In the genomic region with DNA sequence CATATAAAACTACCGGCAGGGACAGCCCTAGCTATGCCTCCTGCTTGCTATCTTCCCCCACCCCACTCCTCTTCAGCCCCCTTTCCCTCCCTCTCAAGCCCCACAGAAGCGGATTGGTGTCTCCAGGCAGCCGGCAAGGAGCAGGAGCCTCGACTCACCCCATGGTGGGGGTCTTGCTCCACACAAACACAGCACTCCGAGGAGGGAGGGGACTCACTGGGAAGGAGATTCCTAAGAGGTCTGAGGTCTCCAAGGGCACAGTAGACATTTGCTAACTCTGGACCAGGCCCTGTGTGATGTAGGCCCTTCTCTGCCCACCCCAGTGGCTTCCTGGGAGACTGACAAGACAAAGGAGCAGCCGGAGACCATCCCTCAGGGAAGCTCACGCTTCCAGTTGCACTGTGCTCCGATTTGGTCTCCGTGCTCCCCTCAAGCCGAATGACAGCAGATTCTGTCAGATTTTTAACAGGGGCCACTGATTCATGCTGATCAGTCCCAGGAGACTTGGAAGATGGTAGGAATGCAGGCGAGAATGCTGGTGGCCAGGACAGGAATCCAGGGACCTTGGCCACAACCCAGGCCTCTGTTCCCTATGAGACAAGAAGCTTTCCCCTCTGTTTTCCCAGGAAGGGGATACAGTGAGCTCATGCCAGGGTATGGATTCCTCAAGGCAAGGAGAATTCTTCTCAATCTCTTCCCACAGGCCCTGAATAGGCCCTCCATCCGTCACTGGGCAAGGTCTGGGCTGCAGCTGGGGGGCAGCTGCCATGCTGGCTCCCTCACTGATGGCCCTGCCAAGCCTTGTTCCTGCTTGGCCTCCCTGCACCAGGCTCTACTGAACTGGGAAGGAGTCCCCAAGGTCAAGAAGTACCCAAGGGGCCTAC, we compare ENCODE assay signal across 12 mouse cellular contexts. TPM values are rescaled to one million over a fixed set of nuclear protein-coding genes. Genes with fewer than 3 reads are reported as not detected.
A peak's percentile ranks its signal among the peaks of the same experiment; 100 is the strongest.
DNase-seq lines count a peak whose midpoint lies in the region; ATAC-seq and TF ChIP-seq lines count a peak whose summit lies in the region.
"Had no signal": no experiment of that assay in that cellular context is flagged by ENCODE, and none has a peak within 500 bp of the region (broad histone marks: within the 10 kb centered on the region; RNA-seq: fewer than 3 reads in every experiment).

No protein-coding gene starts in this region.

- no peak for TF ChIP-seq CTCF in kidney, adult 2 months (conservative IDR thresholded peaks at IDR 0.05; ENCODE audit: insufficient read depth, insufficient read length, low read depth, low read length)

- H3K27ac ChIP-seq in forebrain, embryonic 10.5 days, result peak overlapping the region; percentile 31; the same call in 1 of the 2 replicates
- no peak overlapping the region for H3K27ac ChIP-seq in forebrain, embryonic 14.5 days (ENCODE audit: low read depth, low read length)
- H3K27ac ChIP-seq in kidney, adult 2 months (ENCODE audit: insufficient read depth, low read depth, low read length), result no peak overlapping the region
- peak overlapping the region; percentile 42; the same call in 1 of the 2 replicates for H3K27ac ChIP-seq in intestine, embryonic 15.5 days

- DNase-seq in forebrain, embryonic 10.5 days (ENCODE audit: extremely low spot score, low spot score), result no peak
- DNase-seq in forebrain, embryonic 14.5 days (ENCODE audit: low spot score), result no peak
- DNase-seq in kidney, adult 2 months, result peak; percentile 13
- no peak for DNase-seq in kidney, adult 9 months
- peak; percentile 77 for DNase-seq in 3134 (ENCODE audit: extremely low read depth, insufficient read length, low spot score)
- DNase-seq in spleen, postnatal 4 days (ENCODE audit: low spot score in 2 of 2), result no peak
- DNase-seq in frontal cortex, adult 2 months (ENCODE audit: extremely low spot score in 1 of 2, low spot score in 1 of 2), result no peak
- DNase-seq: layer of hippocampus, postnatal 36 days; liver, postnatal 0 days; thymus, adult 18-20 months had no signal

- no peak overlapping the region for H3K4me2 ChIP-seq in forebrain, embryonic 14.5 days (ENCODE audit: low read length)
- no peak overlapping the region for H3K4me2 ChIP-seq in intestine, embryonic 15.5 days (replicated peaks)
- H3K4me2 ChIP-seq: heart, embryonic 11.5 days had no signal

- WGBS in forebrain, embryonic 10.5 days, result 68% methylated on average over 12 of the region's 12 CpGs
- WGBS in forebrain, embryonic 14.5 days, result 66% methylated on average over 12 of the region's 12 CpGs
- WGBS in kidney, adult 2 months, result 68% methylated on average over 12 of the region's 12 CpGs
- 44% methylated on average over 12 of the region's 12 CpGs for WGBS in intestine, embryonic 15.5 days

- no peaks in the 10 kb centered on the region for H3K36me3 ChIP-seq in forebrain, embryonic 10.5 days (replicated peaks)
- H3K36me3 ChIP-seq in forebrain, embryonic 14.5 days (ENCODE audit: control insufficient read depth, insufficient read depth, low read length), result no peaks in the 10 kb centered on the region
- no peaks in the 10 kb centered on the region for H3K36me3 ChIP-seq in kidney, adult 2 months (ENCODE audit: control insufficient read depth, insufficient read depth, low read length)
- H3K36me3 ChIP-seq in intestine, embryonic 15.5 days, result no peaks in the 10 kb centered on the region

- H3K9ac ChIP-seq in forebrain, embryonic 14.5 days (ENCODE audit: low read length), result no peak overlapping the region
- H3K9ac ChIP-seq in intestine, embryonic 15.5 days, result no peak overlapping the region
- H3K9ac ChIP-seq: liver, postnatal 0 days had no signal

- H3K9me3 ChIP-seq in forebrain, embryonic 10.5 days, result no peaks in the 10 kb centered on the region
- no peaks in the 10 kb centered on the region for H3K9me3 ChIP-seq in forebrain, embryonic 14.5 days (replicated peaks; ENCODE audit: control insufficient read depth, low read length)
- H3K9me3 ChIP-seq in intestine, embryonic 15.5 days, result no peaks in the 10 kb centered on the region

- peaks cover 79% of the 10 kb centered on the region for H3K27me3 ChIP-seq in forebrain, embryonic 10.5 days (ENCODE audit: poor library complexity, severe bottlenecking)
- H3K27me3 ChIP-seq in forebrain, embryonic 14.5 days (replicated peaks; ENCODE audit: control insufficient read depth, insufficient read depth, low read length), result no peaks in the 10 kb centered on the region
- H3K27me3 ChIP-seq in kidney, adult 2 months (replicated peaks; ENCODE audit: control insufficient read depth, insufficient read depth, low read length), result no peaks in the 10 kb centered on the region
- 0 out of 2 replicates have a peak, but pooled peaks cover 4% of the 10 kb centered on the region for H3K27me3 ChIP-seq in intestine, embryonic 15.5 days (replicated peaks)

- ATAC-seq in forebrain, embryonic 14.5 days, result no peak
- no peak for ATAC-seq in intestine, embryonic 15.5 days
- ATAC-seq: liver, postnatal 0 days had no signal

- peaks cover 75% of the 10 kb centered on the region for H3K4me1 ChIP-seq in forebrain, embryonic 10.5 days
- H3K4me1 ChIP-seq in forebrain, embryonic 14.5 days (ENCODE audit: control insufficient read depth, insufficient read depth, low read length), result peaks cover 30% of the 10 kb centered on the region
- H3K4me1 ChIP-seq in kidney, adult 2 months (ENCODE audit: control insufficient read depth, insufficient read depth, low read length), result no peaks in the 10 kb centered on the region
- peaks cover 48% of the 10 kb centered on the region for H3K4me1 ChIP-seq in intestine, embryonic 15.5 days (replicated peaks)

- no peak overlapping the region for H3K4me3 ChIP-seq in forebrain, embryonic 10.5 days
- H3K4me3 ChIP-seq in forebrain, embryonic 14.5 days (ENCODE audit: low read depth, low read length), result no peak overlapping the region
- H3K4me3 ChIP-seq in kidney, adult 2 months (ENCODE audit: insufficient read depth, low read depth, low read length), result no peak overlapping the region
- no peak overlapping the region for H3K4me3 ChIP-seq in intestine, embryonic 15.5 days (replicated peaks)

- TF ChIP-seq POLR2A in kidney, adult 2 months (IDR thresholded peaks at IDR 0.05; ENCODE audit: low read depth, low read length), result no peak

RNA-seq across cellular contexts. Expression of a gene that starts 55.2 kb away (rescaled TPM):
- polyA plus RNA-seq in forebrain, embryonic 10.5 days (2016; fragmentation: Nextera tagmentation; extraction: Ambion mirVana), result 200 and 274 TPM in 2 replicates
- polyA plus RNA-seq in forebrain, embryonic 14.5 days (2014; fragmentation: Nextera tagmentation; extraction: Ambion mirVana), result 57.9 and 61.8 TPM in 2 replicates
- polyA plus RNA-seq in kidney, adult 2 months (2012; rRNA removed), result 3.4 and 4.6 TPM in 2 replicates
- 364 and 395 TPM in 2 replicates for polyA plus RNA-seq in intestine, embryonic 15.5 days (2015; fragmentation: Nextera tagmentation; extraction: Ambion mirVana)
- polyA plus RNA-seq in frontal cortex, adult 2 months (2012; rRNA removed), result 2.9 and 3.1 TPM in 2 replicates

Comparison
In these comparisons a context has a peak if more than half of its experiments do, and no peak if none do; other contexts are left out.
1. DNase-seq: peak in kidney, adult 2 months (single experiment) and 3134 (single experiment); none in forebrain, embryonic 10.5 days (single experiment), forebrain, embryonic 14.5 days (single experiment), kidney, adult 9 months (single experiment), spleen, postnatal 4 days (0 of 2) and frontal cortex, adult 2 months (0 of 2).
2. H3K27ac ChIP-seq: peak in forebrain, embryonic 10.5 days (single experiment) and intestine, embryonic 15.5 days (single experiment); none in forebrain, embryonic 14.5 days (single experiment) and kidney, adult 2 months (single experiment).
3. RNA of a gene that starts 55.2 kb away (polyA plus RNA-seq): 364 to 395 TPM in intestine, embryonic 15.5 days, 200 to 274 TPM in forebrain, embryonic 10.5 days and 57.9 to 61.8 TPM in forebrain, embryonic 14.5 days; 3.4 to 4.6 TPM in kidney, adult 2 months and 2.9 to 3.1 TPM in frontal cortex, adult 2 months; every median in the first group is over 10 times any median in the second.